Mouse (Mus musculus): Measurements from ENCODE around the gene Serinc3.

GRCm38 (mm10) chr2:163689771-163690170 lies 44.8 kb upstream of the Serinc3 start:
- TF ChIP-seq USF1 (IDR thresholded peaks at IDR 0.05; ENCODE audit: low read depth), result no peak
- TF ChIP-seq POLR2A (IDR thresholded peaks at IDR 0.05; ENCODE audit: insufficient read length, low read depth), result no peak
- no peak for TF ChIP-seq POLR2AphosphoS2 (IDR thresholded peaks at IDR 0.05; ENCODE audit: insufficient read length, low read depth)
- TF ChIP-seq CEBPB (IDR thresholded peaks at IDR 0.05; ENCODE audit: insufficient read depth, poor library complexity, severe bottlenecking), result no peak

Measured in myocyte (in vitro differentiated cells).